Mouse (Mus musculus) embryonic facial prominence, embryonic 14.5 days (tissue): Measurements from ENCODE around the gene Olfr827. TPM values are rescaled to one million over a fixed set of nuclear protein-coding genes. Genes with fewer than 3 reads are reported as not detected.

Source experiments
- ATAC-seq: fragments of 200-750 bp; cut with Nextera tagmentation; 2 replicates; pipeline ENCODE4 v1.8.0; 2017; ENCODE audit warnings: low read depth, moderate number of reproducible peaks, moderate TSS enrichment
- DNase-seq: peaks from one replicate; pipeline ENCODE4 v3.0.0-alpha.2; 2015; ENCODE audit warnings: low spot score
- H3K27ac ChIP-seq: fragments of 300-500 bp; sonication (generic); replicated peaks from 2 replicates; pipeline ENCODE4 v1.5.1; 2014; ENCODE audit warnings: low read depth, mild to moderate bottlenecking, low read length, moderate library complexity
- H3K27me3 ChIP-seq: fragments of 300-500 bp; sonication (generic); replicated peaks from 2 replicates; pipeline ENCODE4 v1.6.1; 2014; ENCODE audit warnings: low read length; ENCODE audit not compliant: control insufficient read depth, insufficient read depth
- H3K36me3 ChIP-seq: fragments of 300-500 bp; sonication (generic); 2 replicates; pipeline ENCODE4 v1.6.1; 2014; ENCODE audit warnings: low read length, mixed read lengths; ENCODE audit not compliant: control insufficient read depth, insufficient read depth
- H3K4me1 ChIP-seq: fragments of 300-500 bp; sonication (generic); 2 replicates; pipeline ENCODE4 v1.6.1; 2014; ENCODE audit warnings: antibody characterized with exemption, low read length; ENCODE audit not compliant: control insufficient read depth, insufficient read depth
- H3K4me2 ChIP-seq: fragments of 300-500 bp; sonication (generic); 2 replicates; pipeline ENCODE4 v1.6.1; 2014; ENCODE audit warnings: low read depth, mild to moderate bottlenecking, low read length, moderate library complexity, mixed read lengths
- H3K4me3 ChIP-seq: fragments of 300-500 bp; sonication (generic); 2 replicates; pipeline ENCODE4 v1.5.1; 2014; ENCODE audit warnings: low read depth, mild to moderate bottlenecking, low read length
- H3K9ac ChIP-seq: fragments of 300-500 bp; sonication (generic); 2 replicates; pipeline ENCODE4 v1.6.1; 2014; ENCODE audit warnings: low read depth, mild to moderate bottlenecking, low read length, moderate library complexity, mixed read lengths
- H3K9me3 ChIP-seq: fragments of 300-500 bp; sonication (generic); 2 replicates; pipeline ENCODE4 v1.6.1; 2016; ENCODE audit warnings: low read length; ENCODE audit not compliant: control insufficient read depth
- WGBS: fragments of 180-500 bp; shearing (Covaris S2); extraction: QIAGEN DNeasy Blood & Tissue Kit; methylation state at CpG from one replicate; pipeline ENCODE4 v1.1.7; 2014; 5-methylcytosine and 5-hydroxymethylcytosine counted together
- polyA plus RNA-seq: library from polyadenylated mRNA; unstranded; fragments of >200 nt; fragmentation: Nextera tagmentation; extraction: Ambion mirVana; gene quantifications from 2 replicates; pipeline ENCODE4 v1.2.1, GENCODE M21; 2014

The Olfr827 gene
- polyA plus RNA-seq, 1 experiment from 2014 or later, result not detected

- WGBS, result 69% methylated on average over 3 of the region's 3 CpGs
- Histone ChIP-seq H3K9ac (no peak overlapping the region), H3K27ac (no peak overlapping the region), H3K36me3 (no peaks in the 10 kb centered on the region), H3K4me2 (no peak overlapping the region), H3K4me3 (no peak overlapping the region), H3K4me1 (no peaks in the 10 kb centered on the region), H3K9me3 (no peaks in the 10 kb centered on the region), H3K27me3 (no peaks in the 10 kb centered on the region)
- no peak for DNase-seq
- ATAC-seq, result no peak
Measured at GRCm38 (mm10) chr10:130225034-130225433, 10.8 kb upstream of the Olfr827 start.

DNA sequence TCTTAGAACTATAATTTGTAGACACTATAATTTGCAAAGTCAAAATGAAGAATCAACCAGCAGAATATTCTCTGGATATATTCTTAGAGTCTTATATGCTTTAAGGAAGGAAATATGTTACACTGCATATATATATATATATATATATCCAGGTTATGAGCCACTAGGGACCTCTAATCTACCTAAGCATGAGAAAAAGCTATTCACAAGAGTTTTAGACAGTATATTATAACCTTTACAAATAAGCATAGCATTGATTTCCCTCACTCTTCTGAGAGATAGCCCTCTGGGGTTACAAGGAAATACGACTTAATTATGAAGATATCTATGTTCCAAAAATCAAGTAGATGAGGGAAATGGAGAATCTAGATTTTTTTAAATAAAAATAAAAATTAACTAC, 30.1 kb downstream of the Olfr827 start, which contains the start of gene Olfr826:
Gene Olfr826 (minus strand): TSS at position 101 of the 400 bp plus-strand sequence.
- Histone ChIP-seq H3K4me2 (no peak within 1 kb of the TSS), H3K4me1 (no peaks in the 10 kb centered on the region), H3K36me3 (no peaks in the 10 kb centered on the region), H3K27ac (no peak within 1 kb of the TSS), H3K4me3 (no peak within 1 kb of the TSS), H3K9ac (no peak within 1 kb of the TSS), H3K27me3 (no peaks in the 10 kb centered on the region), H3K9me3 (no peaks in the 10 kb centered on the region)
- DNase-seq (no peak), ATAC-seq (no peak)
- 65% methylated on average over 1 of the region's 1 CpGs for whole genome bisulfite sequencing

DNA sequence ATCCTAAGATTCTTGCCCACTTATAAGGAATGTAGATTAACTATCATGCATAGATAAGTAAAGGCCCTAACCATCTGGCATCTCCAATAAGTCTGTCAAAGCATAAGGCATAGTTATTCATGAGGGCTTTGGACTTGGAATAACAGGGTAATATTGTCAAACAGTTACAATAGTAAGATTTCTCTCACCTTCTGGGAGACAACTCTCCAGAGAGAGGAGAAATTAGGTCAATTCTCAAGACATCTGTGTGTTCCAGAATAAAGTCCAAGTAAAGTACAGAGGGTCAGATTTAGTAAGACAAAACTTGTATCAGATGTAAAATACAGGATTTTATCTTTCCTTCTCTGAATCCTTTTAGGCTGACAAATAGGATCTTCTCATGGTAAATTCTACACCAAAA, 47.5 kb downstream of the Olfr827 start, which contains the start of gene Olfr825:
Gene Olfr825 (minus strand): TSS at position 101 of the 400 bp plus-strand sequence.
- no peak for DNase-seq
- Histone ChIP-seq H3K9me3 (no peaks in the 10 kb centered on the region), H3K4me3 (no peak within 1 kb of the TSS), H3K36me3 (no peaks in the 10 kb centered on the region), H3K4me1 (no peaks in the 10 kb centered on the region), H3K27ac (no peak within 1 kb of the TSS), H3K4me2 (no peak within 1 kb of the TSS), H3K27me3 (no peaks in the 10 kb centered on the region), H3K9ac (no peak within 1 kb of the TSS)
- no peak for ATAC-seq

DNA sequence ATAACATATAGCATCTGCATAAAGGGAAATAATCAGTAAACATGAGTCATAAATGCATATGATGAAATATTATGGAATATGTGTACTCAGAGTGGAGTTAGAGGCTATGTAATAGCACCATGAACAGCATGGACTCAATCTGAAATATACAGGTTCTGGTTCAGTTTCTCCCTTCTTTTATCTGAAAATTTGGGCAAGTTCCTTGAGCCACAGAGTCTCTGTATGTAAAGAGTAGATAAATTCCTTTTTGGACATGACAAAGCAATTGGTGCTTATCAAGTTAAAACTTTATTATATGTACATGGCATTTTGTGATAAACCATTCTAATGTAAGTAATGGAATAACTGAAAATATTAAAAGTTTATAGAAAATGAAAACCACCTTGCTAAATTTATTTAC, 49.0 kb downstream of the Olfr827 start:
- Histone ChIP-seq H3K4me3 (no peak overlapping the region), H3K27me3 (no peaks in the 10 kb centered on the region), H3K4me1 (no peaks in the 10 kb centered on the region), H3K9me3 (no peaks in the 10 kb centered on the region), H3K36me3 (no peaks in the 10 kb centered on the region), H3K27ac (no peak overlapping the region), H3K9ac (no peak overlapping the region), H3K4me2 (no peak overlapping the region)
- no peak for ATAC-seq
- no peak for DNase-seq

Other genes starting within 250 kb of the Olfr827 start
- not detected in 2 replicates for gene Olfr819, start 247.1 kb downstream of the Olfr827 start, polyA plus RNA-seq
- not detected in 2 replicates for gene Olfr247, start 238.3 kb downstream of the Olfr827 start, polyA plus RNA-seq
- gene Gm10310, start 229.3 kb downstream of the Olfr827 start, polyA plus RNA-seq, result not detected in 2 replicates
- gene Olfr820, start 201.8 kb downstream of the Olfr827 start, polyA plus RNA-seq, result 0.12 and 0.33 TPM in 2 replicates
- gene Olfr821, start 184.1 kb downstream of the Olfr827 start, polyA plus RNA-seq, result not detected in 2 replicates
- 0.08 TPM in 1 of 2 replicates, not detected in the other for gene Olfr822, start 143.2 kb downstream of the Olfr827 start, polyA plus RNA-seq
- gene Olfr823, start 99.0 kb downstream of the Olfr827 start, polyA plus RNA-seq, result not detected in 2 replicates
- gene Olfr824, start 84.4 kb downstream of the Olfr827 start, polyA plus RNA-seq, result not detected in 2 replicates
- gene Olfr825, start 47.6 kb downstream of the Olfr827 start, polyA plus RNA-seq, result not detected in 2 replicates
- 0.14 TPM in 1 of 2 replicates, not detected in the other for gene Olfr826, start 30.2 kb downstream of the Olfr827 start, polyA plus RNA-seq
- 0.09 and 0.22 TPM in 2 replicates for gene Neurod4, start 65.8 kb upstream of the Olfr827 start, polyA plus RNA-seq
- gene Tespa1, start 108.5 kb upstream of the Olfr827 start, polyA plus RNA-seq, result 1.7 and 2.2 TPM in 2 replicates
- gene Vmn2r84, start 179.9 kb upstream of the Olfr827 start, polyA plus RNA-seq, result not detected in 2 replicates
- gene Vmn2r85, start 215.3 kb upstream of the Olfr827 start, polyA plus RNA-seq, result not detected in 2 replicates
- gene Vmn2r86, start 241.6 kb upstream of the Olfr827 start, polyA plus RNA-seq, result not detected in 2 replicates